Mouse (Mus musculus) thymus, adult 2 months (tissue): Measurements from ENCODE around the gene Gabre. TPM values are rescaled to one million over a fixed set of nuclear protein-coding genes. Genes with fewer than 3 reads are reported as not detected.

Source experiments
- DNase-seq: peaks from one replicate; pipeline ENCODE4 v3.0.0; 2021
- H3K27ac ChIP-seq: fragments of 200-500 bp; 2 replicates; pipeline ENCODE4 v1.5.1; 2012; ENCODE audit warnings: low read length, control low read depth; ENCODE audit not compliant: control insufficient read depth, insufficient read depth
- H3K27me3 ChIP-seq: fragments of 200-500 bp; 2 replicates; pipeline ENCODE4 v1.6.1; 2012; ENCODE audit warnings: mild to moderate bottlenecking, low read length, moderate library complexity, mixed read lengths; ENCODE audit not compliant: control insufficient read depth, insufficient read depth
- H3K36me3 ChIP-seq: fragments of 200-500 bp; 2 replicates; pipeline ENCODE4 v1.6.1; 2012; ENCODE audit warnings: mild to moderate bottlenecking, low read length, moderate library complexity; ENCODE audit not compliant: control insufficient read depth, insufficient read depth
- H3K4me1 ChIP-seq: fragments of 200-500 bp; replicated peaks from 2 replicates; pipeline ENCODE4 v1.6.1; 2012; ENCODE audit warnings: low read length; ENCODE audit not compliant: control insufficient read depth, insufficient read depth
- H3K4me3 ChIP-seq: fragments of 200-500 bp; 2 replicates; pipeline ENCODE4 v1.5.1; 2012; ENCODE audit warnings: mild to moderate bottlenecking, low read length, control low read depth, moderate library complexity; ENCODE audit not compliant: control insufficient read depth, insufficient read depth
- CTCF ChIP-seq: fragments of 200-500 bp; IDR thresholded peaks from 2 replicates; pipeline ENCODE4 v1.5.1; 2012; ENCODE audit warnings: mild to moderate bottlenecking, control low read depth, low read length, moderate library complexity, borderline replicate concordance; ENCODE audit not compliant: control insufficient read depth, poor library complexity, insufficient read depth; ENCODE audit errors: extremely low read depth
- POLR2A ChIP-seq: fragments of 200-500 bp; IDR thresholded peaks from 2 replicates; pipeline ENCODE4 v1.6.1; 2012; ENCODE audit warnings: mild to moderate bottlenecking, low read length, control low read depth, moderate library complexity; ENCODE audit not compliant: control insufficient read depth, poor library complexity, insufficient read depth; ENCODE audit errors: extremely low read depth
- WGBS: fragments of 180-500 bp; shearing (Covaris S2); methylation state at CpG from one replicate; pipeline ENCODE4 v1.1.7; 2018; 5-methylcytosine and 5-hydroxymethylcytosine counted together
- polyA plus RNA-seq: library from polyadenylated mRNA; depleted of rRNA; stranded (reverse); fragments of >200 nt; gene quantifications from 2 replicates; pipeline ENCODE4 v1.2.3, GENCODE M21; 2012; rRNA removed

Gene Gabre
- polyA plus RNA-seq, result 0.70 and 0.97 TPM in 2 replicates

- peak; percentile 7 for DNase-seq
- no peak for TF ChIP-seq POLR2A
- no peak for TF ChIP-seq CTCF
- WGBS, result 5% methylated on average over 8 of the region's 36 CpGs
- Histone ChIP-seq H3K36me3 (no peaks in the 10 kb centered on the region), H3K4me1 (no peaks in the 10 kb centered on the region; the same call in 1 of the 2 replicates), H3K27ac (no peak within 1 kb of the TSS), H3K4me3 (peak within 1 kb of the TSS; percentile 25), H3K27me3 (no peaks in the 10 kb centered on the region)
Observed at GRCm38 (mm10) chrX:72274659-72275371, at the start of gene Gabre. Gene Gabre (minus strand): TSS chrX:72274803.

GRCm38 (mm10) chrX:72297812-72298211 lies 23.2 kb upstream of the Gabre start:
- TF ChIP-seq POLR2A (no peak), CTCF (no peak)
- Histone ChIP-seq H3K4me3 (no peak overlapping the region), H3K36me3 (no peaks in the 10 kb centered on the region), H3K27me3 (no peaks in the 10 kb centered on the region), H3K27ac (no peak overlapping the region), H3K4me1 (no peaks in the 10 kb centered on the region)
- 85% methylated on average over 2 of the region's 2 CpGs for WGBS
- no peak for DNase-seq

- Histone ChIP-seq H3K4me3 (no peak overlapping the region), H3K36me3 (no peaks in the 10 kb centered on the region), H3K27ac (no peak overlapping the region), H3K4me1 (no peaks in the 10 kb centered on the region; the same call in 1 of the 2 replicates), H3K27me3 (no peaks in the 10 kb centered on the region)
- WGBS, result 100% methylated on average over 1 of the region's 1 CpGs
- DNase-seq, result no peak
- TF ChIP-seq CTCF (no peak), POLR2A (no peak)
Observed at GRCm38 (mm10) chrX:72275372-72275663, 715 bp upstream of the Gabre start.

GRCm38 (mm10) chrX:72273966-72274658 lies 491 bp downstream of the Gabre start:
- WGBS, result 6% methylated on average over 27 of the region's 27 CpGs
- TF ChIP-seq CTCF (no peak), POLR2A (no peak)
- no peak for DNase-seq
- Histone ChIP-seq H3K4me3 (peak overlapping the region; percentile 25), H3K36me3 (no peaks in the 10 kb centered on the region), H3K4me1 (no peaks in the 10 kb centered on the region; the same call in 1 of the 2 replicates), H3K27ac (no peak overlapping the region), H3K27me3 (no peaks in the 10 kb centered on the region)

- 26% methylated on average over 10 of the region's 11 CpGs for WGBS
- no peaks in the 10 kb centered on the region for H3K27me3 ChIP-seq
- no peak for DNase-seq
- TF ChIP-seq POLR2A, result no peak
- no peak for TF ChIP-seq CTCF
- no peaks in the 10 kb centered on the region; the same call in 1 of the 2 replicates for H3K4me1 ChIP-seq
- H3K36me3 ChIP-seq, result no peaks in the 10 kb centered on the region
- no peak overlapping the region for H3K27ac ChIP-seq
- H3K4me3 ChIP-seq, result no peak overlapping the region
Observed at GRCm38 (mm10) chrX:72270637-72271036, 4.0 kb downstream of the Gabre start.

GRCm38 (mm10) chrX:72221717-72222116 lies 52.9 kb downstream of the Gabre start, which contains the start of gene Magea4:
Gene Magea4 (plus strand): TSS chrX:72222017.
- Histone ChIP-seq H3K4me3 (no peak within 1 kb of the TSS), H3K4me1 (no peaks in the 10 kb centered on the region), H3K36me3 (no peaks in the 10 kb centered on the region), H3K27ac (no peak within 1 kb of the TSS), H3K27me3 (no peaks in the 10 kb centered on the region)
- no peak for DNase-seq
- 92% methylated on average over 2 of the region's 2 CpGs for WGBS
- no peak for TF ChIP-seq POLR2A
- TF ChIP-seq CTCF, result no peak

Other genes starting within 250 kb of the Gabre start
- not detected in 2 replicates for gene Magea4, start 52.8 kb downstream of the Gabre start, polyA plus RNA-seq
- not detected in 2 replicates for gene Magea10, start 112.1 kb upstream of the Gabre start, polyA plus RNA-seq